Mouse (Mus musculus): ENCODE data around the gene Washc4.

DNA sequence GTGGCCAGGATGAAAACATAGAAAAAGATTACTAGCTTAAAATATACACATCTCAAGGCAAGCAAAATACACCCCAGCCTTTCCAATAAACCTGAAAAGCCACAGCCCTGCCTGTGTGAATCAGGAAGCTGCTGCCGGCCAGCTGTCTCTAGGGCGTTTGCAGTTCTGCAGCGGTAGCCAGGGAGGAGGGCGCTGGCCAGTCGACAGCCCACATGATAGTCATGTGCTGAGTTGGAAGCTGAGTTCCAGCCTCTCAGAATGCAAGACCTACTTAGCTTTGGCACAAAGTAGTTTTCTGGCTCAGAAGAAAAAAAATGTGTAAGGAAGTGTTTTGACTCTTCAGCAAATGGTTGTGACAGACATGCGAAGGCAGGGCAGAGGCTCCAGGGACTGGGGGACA, 93.7 kb downstream of the Washc4 start:
- TF ChIP-seq CTCF (IDR thresholded peaks at IDR 0.05; ENCODE audit: insufficient read depth, low read depth, low read length) (no peak), POLR2A (IDR thresholded peaks at IDR 0.05; ENCODE audit: insufficient read depth, low read depth, low read length) (no peak)
